Mouse (Mus musculus): Measurements from ENCODE around the gene Alkbh6.

Gene Alkbh6

DNA sequence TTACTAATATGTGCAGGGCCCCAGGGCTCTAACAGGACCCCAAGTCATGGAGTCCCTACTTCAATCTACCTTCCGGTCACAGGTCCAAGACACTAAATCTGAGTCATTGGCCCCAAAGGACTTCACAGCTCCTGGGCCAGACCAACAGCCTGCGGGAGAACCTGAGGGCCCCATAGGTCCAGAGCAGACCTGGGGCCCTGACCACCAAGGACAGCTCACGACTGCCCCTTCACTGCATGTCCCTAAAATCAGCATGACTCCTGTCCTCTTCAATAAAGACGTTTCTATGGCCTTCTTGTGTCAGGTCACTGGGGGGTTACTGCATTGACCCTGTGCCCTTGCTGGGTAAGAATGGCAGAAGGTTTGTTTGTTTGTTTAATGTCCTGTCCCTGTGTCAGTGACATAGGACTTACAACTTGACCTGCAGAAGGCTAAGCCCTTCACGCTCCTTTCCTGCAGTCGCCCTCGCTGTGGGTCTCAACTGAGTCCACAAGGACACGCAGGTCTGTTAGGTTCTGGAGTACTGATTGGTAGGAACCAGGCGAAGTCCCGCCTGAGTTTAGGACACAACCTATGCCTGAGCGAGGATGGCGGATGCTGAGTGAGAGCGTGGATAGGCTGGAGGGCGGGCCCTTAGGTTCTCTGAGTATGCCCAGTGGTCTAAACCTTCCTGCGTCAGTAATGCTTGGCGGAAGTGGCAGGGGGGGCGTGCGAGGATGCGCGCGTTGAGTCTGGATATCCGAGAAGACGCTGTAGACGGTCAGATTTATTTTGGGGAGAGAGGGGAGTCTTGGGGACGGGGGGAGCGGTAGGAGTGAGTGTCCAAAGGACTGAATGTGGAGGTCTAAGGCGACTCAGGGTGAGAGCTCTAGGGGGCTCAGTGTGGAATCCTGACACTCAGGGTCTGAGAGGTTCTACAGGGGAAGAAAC, at the start of gene Alkbh6:
Gene Alkbh6, plus strand, starts transcription at position 642 of the 930 bp plus-strand sequence.
- in situ Hi-C loops (cut with MboI; ENCODE audit: low sequenced_read_pairs), result no loop called here

DNA sequence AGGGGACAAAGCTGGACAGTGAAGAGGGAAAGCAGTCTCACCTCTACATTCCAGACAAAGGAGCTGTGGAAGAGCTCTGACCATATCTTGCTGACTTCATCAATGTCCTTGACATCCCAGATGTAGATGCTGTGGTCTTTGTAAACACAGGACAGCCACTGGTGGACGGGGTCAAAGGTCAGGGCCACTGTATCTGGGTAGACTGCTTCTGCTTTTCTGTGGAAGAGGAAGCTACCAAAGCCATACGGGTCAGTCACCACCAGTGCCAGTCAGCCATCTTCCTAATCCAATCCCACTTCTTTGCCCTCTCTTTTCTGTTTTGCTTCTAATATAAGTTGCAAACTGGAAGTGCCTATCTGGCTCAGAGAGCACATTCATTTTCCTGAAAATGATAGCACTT, 43.5 kb upstream of the Alkbh6 start:
- in situ Hi-C loops (cut with MboI; ENCODE audit: low sequenced_read_pairs), result no loop called here

DNA sequence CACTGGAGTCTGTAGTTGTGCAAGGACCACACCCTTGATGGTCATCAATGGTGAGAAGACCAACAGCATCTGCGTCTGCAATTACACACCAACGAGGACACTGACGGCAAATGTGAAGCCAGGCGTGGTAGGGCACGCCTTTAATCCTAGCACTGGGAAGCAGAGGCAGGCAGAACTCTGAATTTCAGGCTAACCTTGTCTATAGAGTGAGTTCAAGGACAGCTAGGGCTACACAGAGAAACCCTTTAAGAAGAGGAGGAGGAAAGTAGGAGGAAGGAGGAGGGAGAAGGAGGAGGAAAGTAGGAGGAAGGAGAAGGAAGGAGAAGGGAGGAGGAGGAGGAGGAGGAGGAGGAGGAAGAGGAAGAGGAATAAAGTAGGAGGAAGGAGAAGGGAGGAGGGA, 43.0 kb upstream of the Alkbh6 start:
- in situ Hi-C loops (cut with MboI; ENCODE audit: low sequenced_read_pairs), result no loop called here

DNA sequence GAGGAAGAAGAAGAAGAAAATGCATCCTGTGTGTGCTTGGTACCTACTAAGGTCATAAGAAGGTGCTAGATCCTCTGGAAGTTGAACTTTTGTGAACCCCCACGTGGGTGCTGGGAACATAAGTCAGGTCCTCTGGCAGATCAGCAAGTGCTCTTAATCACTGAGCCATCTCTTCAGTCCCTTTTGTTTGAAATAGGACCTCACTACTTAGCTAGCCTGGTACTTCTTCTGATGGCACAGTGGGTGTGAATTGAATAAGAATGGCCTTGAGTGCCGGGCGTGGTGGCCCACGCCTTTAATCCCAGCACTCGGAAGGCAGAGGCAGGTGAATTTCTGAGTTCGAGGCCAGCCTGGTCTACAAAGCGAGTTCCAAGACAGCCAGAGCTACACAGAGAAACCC, 42.6 kb upstream of the Alkbh6 start:
- in situ Hi-C loops (cut with MboI; ENCODE audit: low sequenced_read_pairs), result no loop called here

DNA sequence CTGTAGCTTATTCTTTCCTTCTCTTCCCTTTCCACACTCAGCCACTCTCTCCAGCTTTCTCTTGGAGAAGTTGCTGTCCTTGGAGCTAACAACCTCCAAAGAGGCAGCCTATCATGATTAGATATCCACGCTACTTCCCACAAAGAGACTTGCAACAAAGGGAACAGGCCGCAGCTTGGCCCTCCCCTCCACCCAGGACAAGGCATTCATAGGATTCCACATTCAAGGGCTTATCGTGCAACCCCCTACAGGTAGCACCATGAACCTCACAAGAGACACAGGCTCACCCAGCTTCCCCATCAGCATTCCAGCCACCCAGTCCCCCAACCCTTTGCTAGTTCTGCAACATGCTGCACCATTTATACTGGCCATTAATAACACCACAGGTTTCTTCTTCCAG, 41.7 kb upstream of the Alkbh6 start:
- in situ Hi-C loops (cut with MboI; ENCODE audit: low sequenced_read_pairs), result no loop called here

DNA sequence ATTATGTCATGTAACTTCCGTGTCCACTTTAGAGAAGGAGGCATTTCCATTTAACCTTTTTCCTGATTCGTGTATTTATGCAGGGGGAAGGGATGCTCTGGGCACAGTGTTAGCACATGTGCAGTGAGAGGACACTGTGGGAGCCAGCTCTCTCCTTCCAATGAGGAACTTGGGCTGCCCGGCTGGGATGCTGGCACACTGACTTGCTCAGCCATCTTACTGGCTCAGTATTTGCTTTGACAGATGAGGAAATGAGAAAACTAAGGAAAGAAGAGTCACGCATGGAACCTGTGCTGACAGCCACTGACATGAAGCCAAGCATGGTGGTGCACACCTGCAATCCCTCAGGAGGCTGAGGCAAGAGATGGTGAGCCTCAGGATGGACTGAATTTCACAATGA, 38.9 kb upstream of the Alkbh6 start:
- in situ Hi-C loops (cut with MboI; ENCODE audit: low sequenced_read_pairs), result no loop called here

DNA sequence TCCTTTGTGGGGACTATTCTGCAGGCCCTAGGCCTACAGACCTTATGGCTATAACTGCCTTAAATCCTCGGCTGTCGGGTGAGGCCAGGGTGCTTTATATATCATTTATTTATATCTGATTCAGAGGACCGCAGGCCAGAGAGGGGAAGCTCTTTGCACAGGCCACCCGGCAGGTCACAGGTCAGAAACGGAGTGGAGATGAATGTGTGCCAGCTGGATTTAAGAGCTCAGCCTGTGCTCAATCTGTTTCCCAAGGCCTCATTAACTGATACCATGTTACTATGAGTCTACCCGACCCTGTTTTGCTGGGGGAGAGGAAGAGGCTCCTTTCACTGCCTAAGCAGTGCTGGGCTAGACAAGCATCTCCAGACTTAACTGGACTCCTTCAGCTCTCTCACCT, 34.1 kb upstream of the Alkbh6 start:
- in situ Hi-C loops (cut with MboI; ENCODE audit: low sequenced_read_pairs), result no loop called here

DNA sequence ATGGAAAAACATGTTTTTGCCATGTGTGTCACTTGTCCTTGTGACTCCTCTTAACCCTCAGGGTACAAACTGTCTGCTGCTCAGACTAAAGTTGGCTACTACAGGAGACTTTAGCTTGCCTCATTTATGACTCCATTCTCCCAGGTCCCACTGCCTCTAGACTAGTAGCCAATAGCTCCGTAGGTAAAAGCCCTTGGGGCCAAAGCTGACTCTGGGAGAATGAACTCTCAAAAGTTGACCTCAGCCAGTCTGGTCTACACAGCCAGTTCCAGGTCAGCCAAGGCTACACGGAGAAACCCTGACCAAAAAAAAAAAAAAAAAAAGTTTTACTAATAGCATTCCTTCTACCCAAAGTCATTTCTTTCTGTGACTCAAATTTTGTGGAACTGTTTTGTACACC, 29.6 kb upstream of the Alkbh6 start:
- in situ Hi-C loops (cut with MboI; ENCODE audit: low sequenced_read_pairs), result no loop called here

DNA sequence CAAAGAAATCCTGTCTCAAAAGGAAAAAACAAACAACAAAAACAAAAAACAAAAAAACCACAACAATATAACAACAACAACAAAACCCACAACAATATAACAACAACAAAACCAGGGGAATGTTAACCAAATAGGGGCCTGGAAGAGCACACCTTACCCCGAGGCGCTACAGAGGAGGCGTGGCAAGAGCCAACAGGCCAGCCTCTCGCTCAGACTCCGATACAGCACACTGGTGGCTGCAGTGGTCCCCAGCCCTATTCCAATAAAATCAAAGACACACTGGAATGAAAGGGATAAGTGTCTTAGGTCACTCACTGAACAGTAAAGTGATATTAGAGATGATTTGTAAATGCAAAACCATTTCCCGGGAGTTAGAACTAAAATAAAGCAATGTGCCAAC, 29.0 kb upstream of the Alkbh6 start:
- in situ Hi-C loops (cut with MboI; ENCODE audit: low sequenced_read_pairs), result no loop called here

DNA sequence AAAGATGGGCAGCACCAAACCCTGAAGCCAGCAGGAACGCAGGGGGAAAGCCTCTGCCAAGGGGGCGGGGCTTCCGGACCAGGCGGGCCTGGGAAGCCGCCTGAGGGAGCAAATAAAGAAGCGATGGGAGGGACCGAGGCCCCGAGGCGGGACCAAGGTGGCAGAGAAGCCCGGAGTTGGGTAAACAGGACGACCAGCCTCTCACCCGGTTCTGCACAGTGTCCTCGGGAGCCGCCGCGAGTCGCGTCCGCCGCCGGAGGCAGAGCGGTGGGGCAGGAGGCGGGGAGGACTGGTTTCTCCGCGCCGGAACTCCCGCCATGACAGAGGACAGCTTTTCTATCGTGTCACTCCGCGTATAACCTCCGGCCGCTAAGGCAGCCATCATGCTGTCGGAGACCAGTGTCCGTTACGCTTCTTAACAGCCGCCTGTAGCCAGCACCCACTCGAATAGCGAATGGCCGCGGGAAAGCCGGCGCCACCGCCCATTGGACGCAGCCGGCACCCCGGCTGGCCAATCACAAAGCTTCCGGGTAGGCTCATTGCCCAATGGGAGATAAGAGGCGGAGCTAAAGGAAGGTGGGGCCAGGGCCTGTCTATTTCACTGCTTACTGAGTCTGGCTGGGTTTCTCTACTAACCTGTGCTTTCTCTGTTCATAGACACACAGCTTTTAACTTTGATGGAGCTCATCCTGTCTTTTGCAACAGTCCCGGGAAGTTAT, 28.4 kb upstream of the Alkbh6 start, which contains the start of the genes Thap8 and Wdr62:
Gene Thap8, plus strand, starts transcription at position 144 of the 719 bp plus-strand sequence.
Gene Wdr62, minus strand, starts transcription at position 469 of the 719 bp plus-strand sequence.
- in situ Hi-C loops (cut with MboI; ENCODE audit: low sequenced_read_pairs), result no loop called here

DNA sequence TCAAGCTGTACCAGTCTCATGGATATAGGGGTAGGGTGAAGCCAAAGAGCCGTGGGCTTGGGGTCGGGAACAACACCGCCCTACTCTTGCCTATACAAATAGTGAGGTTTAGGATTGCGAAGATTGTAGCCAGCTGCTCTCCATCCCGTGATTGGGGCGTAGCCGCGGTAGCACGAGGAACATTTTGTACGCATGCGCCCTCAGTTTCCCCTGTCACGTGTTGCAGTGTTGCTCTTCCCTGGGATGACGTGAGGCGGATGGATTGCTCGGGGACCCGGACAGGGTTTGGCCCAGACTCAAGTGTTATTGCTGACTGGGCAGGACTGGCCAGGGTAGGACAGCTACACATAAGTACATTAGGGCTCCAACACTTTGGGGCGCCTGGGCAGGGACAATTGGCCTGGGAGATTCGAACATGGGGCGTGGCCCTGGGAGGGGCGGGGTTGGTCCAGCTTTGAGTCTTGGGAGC, 27.8 kb upstream of the Alkbh6 start:
- in situ Hi-C loops (cut with MboI; ENCODE audit: low sequenced_read_pairs), result no loop called here

DNA sequence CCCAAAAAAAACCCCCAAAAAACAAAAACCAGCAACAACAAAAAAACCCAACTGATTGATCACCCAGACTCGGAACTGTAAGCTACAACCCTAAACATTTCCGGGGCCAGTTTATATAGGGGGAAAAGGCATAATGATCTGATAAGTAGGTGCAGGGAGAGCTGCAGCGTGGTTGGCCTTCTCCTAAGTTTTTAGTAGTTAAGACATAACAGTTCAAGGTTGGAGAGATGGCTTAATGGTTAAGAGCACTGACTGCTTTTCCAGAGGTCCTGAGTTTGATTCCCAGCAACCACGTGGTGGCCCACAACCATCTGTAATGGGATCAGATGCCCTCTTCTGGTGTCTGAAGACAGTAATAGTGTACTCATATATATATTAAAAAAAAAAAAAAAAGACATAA, 27.0 kb upstream of the Alkbh6 start:
- in situ Hi-C loops (cut with MboI; ENCODE audit: low sequenced_read_pairs), result no loop called here

DNA sequence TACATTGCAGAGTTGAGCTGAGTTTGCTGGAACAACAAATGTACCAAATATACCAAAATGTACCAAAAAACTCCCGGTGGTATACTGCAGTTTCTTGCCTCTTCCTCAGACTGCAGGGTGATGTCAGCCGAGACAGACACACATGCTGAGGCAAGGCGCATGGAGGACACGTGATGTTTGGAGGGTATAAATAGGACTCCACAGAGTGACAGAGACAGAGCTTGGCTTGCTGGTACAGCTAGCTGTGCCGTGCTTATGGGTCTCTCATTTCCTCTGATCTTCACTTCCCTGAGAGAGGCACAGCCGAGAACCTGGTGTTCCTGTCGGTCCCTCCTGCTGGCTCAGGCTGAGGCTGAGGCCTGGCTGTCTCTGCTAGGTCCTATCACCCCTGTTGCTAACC, 25.8 kb upstream of the Alkbh6 start:
- in situ Hi-C loops (cut with MboI; ENCODE audit: low sequenced_read_pairs), result no loop called here

DNA sequence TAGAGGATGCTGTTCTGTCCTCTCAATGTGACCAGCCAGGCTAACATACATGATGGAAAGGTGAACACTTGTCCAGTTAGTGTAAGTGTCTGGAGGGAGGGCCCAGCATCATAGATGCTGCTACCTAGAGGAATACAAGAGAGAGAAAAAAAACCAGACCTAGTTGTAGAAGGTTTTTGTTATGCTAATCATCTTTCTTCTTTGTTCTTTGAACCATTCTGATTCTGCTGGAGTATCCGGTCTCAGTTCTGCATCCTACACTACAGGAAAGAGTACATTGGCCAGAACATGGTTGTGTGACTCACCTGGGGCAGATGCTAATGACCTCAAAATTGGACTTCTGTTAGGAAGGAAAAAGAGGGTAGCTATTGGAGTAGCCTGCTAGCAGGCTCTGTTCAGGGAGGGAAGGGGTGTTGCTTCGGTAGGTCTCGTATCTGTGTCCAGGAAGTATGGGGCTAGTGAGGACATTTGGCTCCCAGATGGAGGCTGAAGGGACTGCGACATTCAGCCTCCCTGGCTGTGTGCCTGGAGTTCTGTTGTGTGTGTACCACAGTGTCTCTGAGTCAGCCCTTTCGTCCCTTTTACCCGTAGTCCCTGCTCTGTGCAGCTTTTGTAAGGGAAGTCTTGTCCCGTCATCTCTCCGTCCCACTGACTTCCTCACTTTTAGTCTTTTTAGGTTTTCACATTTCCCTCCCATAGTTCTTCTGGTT, 21.7 kb upstream of the Alkbh6 start:
- in situ Hi-C loops (cut with MboI; ENCODE audit: low sequenced_read_pairs), result no loop called here

DNA sequence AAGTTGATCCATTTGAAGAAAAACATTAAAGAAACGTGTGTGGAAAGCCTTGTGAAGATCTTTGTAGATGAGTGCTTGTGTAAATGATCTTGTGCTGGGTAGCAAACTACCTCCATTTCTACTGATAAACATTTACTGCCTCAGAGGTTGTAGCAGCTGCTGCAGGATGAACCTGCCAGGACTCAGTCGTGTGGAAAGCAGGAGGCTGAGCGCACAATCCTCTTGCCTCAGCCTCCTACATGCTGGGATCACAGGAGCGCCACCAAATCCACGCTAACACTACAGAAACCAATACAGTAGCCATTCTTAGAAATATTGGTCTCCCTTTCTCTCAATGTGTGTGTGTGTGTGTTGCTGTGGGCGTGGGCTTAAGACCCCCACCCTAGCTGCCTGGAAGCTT, 20.5 kb upstream of the Alkbh6 start:
- in situ Hi-C loops (cut with MboI; ENCODE audit: low sequenced_read_pairs), result no loop called here

DNA sequence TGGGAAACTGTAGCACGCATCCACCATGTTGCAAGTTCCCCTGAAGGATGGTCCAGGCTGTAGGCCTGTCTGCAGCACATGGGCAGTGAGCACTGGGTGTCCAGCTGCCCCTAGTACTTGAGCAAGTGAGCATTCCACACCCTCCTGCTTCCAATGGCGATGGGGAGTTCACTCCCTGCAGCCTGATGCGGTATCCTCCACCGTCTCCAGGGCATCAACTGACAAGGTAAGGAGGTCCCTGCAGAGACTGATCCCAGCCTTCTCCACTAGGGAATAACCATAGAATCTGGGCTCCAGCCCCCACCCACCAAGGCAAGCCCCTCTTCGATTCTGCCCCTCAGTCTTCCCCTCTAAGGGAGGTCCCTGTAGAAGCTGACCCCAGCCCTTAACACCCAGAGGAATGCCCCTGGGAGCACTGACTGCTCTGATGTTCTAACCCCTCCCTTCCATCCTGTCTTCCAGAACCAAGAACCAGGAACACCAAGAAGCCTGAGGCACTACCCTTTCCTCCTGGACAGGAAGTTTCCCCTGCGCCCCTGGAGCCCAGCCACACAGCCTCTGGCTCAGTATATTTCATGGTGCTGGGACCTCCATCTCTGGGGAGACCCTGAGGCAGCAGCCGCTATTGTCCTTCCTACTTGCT, 19.3 kb upstream of the Alkbh6 start:
- in situ Hi-C loops (cut with MboI; ENCODE audit: low sequenced_read_pairs), result no loop called here

DNA sequence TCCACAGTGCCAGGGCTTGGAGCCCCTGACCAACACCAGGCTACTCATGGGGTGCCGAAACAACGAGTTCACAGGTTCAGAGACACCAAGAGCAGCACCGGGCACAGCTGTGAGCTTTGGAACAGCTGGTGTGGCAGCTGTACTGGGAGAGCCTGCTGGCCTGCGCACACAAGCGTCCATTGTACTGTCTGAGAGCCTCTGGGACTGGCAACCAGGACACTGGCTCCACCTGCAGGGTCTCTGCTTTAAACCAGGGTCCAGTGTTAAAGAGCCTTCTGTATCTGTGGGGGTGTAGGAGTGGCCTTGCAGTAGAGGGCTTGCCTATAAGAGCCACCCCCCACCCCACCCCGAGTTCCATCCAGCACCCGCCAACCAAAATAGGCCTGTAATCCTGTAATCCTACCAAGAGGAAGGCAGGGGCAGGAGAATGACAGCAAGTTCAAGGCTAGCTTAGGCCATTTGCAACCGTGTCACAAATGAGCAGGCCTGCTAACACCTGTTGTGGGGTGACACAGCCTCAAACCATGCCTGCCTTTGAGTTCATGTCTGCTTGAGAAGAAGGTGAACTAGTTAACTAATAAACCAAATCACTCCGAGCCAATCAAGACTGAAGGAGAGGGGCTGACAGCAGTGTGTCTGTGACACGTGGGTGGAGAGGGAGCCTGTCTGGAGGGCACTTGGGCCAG, 18.7 kb upstream of the Alkbh6 start:
- in situ Hi-C loops (cut with MboI; ENCODE audit: low sequenced_read_pairs), result no loop called here

DNA sequence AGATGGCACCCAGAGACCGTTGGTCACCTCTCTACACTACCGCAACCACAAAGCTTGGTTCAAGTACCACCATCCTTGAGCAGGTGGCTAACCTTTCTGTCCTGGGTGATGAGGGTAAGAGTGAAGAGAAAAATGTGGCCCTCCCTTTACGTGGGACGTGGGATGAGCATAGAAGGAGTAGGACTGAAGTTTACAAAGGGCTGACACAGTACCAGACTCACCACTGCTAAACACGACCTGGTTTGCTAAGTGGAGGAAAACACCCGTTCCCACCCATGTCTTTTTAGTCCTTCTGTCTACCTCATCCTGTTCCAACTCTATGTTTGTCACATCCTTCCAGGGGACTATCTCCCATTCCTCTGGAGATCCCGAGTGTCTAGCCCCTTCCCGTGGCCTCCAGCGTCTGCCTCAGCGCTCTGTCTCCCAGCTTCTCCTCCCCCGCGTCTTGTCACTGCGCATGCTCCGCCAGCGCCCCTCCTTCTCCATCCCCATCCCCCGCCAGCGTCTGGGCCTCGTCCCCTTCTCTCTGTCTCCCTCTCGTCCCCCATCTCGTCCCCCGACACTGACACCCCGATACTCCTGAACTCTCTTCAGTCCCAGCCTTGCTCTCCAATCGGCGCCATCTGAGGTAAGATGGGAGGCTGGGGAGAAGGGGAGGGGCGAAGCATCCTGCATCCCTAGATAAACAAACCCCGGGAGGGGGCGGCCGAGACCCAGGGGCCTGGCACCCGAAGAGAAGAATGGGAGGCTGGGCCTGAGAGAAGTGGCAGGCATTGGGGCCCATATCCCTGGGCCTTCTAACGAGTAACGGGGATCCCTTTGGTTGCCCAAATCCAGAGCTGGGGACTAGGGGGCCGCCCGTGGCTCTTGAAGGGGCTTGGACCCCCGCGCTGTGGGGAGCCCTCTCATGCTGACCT, 17.0 kb upstream of the Alkbh6 start, which contains the start of gene Clip3:
Gene Clip3, plus strand, starts transcription at position 514 of the 917 bp plus-strand sequence.
- in situ Hi-C loops (cut with MboI; ENCODE audit: low sequenced_read_pairs), result no loop called here

DNA sequence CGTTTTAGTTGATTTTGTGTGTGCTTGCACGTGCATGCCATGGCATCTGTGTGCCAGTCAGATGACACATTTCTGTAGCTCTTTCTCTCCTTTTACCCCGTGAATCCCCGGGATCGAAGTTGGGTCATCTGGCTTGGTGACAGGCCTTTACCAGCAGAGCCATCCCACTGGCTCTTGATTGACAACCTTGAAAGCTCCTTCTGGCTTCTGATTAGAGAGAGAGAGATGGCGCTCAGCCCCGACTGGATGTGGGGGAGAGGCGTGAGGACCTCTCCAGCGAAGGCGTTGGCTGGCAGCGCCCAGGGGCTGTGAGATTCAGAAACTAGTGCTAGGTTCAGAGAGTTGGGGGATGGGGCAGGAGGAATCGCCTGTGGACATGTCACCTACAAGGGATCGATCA, 14.7 kb upstream of the Alkbh6 start:
- in situ Hi-C loops (cut with MboI; ENCODE audit: low sequenced_read_pairs), result no loop called here

Data from CH12F3 (cell line).